Mouse (Mus musculus) right cerebral cortex, postnatal 36 days (tissue): ENCODE data around the gene Nup62cl.

Experiments
- DNase-seq, 2 experiments: peaks; one replicate each; pipeline ENCODE4 v3.0.0; 2022; ENCODE audit warnings: low spot score in 2 of 2, mixed read lengths in 1 of 2

The Nup62cl gene

GRCm38 (mm10) chrX:140062135-140062975 lies at the start of gene Nup62cl, which contains the start of gene Pih1h3b:
Gene Nup62cl (minus strand): TSS chrX:140062712.
Gene Pih1h3b (plus strand): TSS chrX:140062879.
- no peak for DNase-seq

GRCm38 (mm10) chrX:140094066-140094465 lies 31.6 kb upstream of the Nup62cl start:
- no peak for DNase-seq

- DNase-seq, result no peak
Observed at GRCm38 (mm10) chrX:140082535-140082934, 20.0 kb upstream of the Nup62cl start.

- DNase-seq, result no peak
Observed at GRCm38 (mm10) chrX:140060886-140061874, 1.3 kb downstream of the Nup62cl start.

- DNase-seq, result no peak
Observed at GRCm38 (mm10) chrX:139998691-139999065, 63.8 kb downstream of the Nup62cl start.

GRCm38 (mm10) chrX:139997740-139998690 lies 64.5 kb downstream of the Nup62cl start, which contains the start of gene Rbm41:
Gene Rbm41 (minus strand): TSS chrX:139998595.
- peak; percentile 41 to 59 for DNase-seq

GRCm38 (mm10) chrX:139982115-139982514 lies 80.4 kb downstream of the Nup62cl start:
- no peak for DNase-seq
